Mouse (Mus musculus): ENCODE data around the gene Phf23. TPM values are rescaled to one million over a fixed set of nuclear protein-coding genes. Genes with fewer than 3 reads are reported as not detected.
"Not testable (repeated sequence)": the region's sequence is repeated elsewhere in the genome, so short reads cannot be mapped to it uniquely, and the experiment has no call there.

Phf23 gene
- polyA plus RNA-seq (2016; fragmentation: Nextera tagmentation; extraction: Ambion mirVana), result 94.5 and 96.2 TPM in 2 replicates

DNA sequence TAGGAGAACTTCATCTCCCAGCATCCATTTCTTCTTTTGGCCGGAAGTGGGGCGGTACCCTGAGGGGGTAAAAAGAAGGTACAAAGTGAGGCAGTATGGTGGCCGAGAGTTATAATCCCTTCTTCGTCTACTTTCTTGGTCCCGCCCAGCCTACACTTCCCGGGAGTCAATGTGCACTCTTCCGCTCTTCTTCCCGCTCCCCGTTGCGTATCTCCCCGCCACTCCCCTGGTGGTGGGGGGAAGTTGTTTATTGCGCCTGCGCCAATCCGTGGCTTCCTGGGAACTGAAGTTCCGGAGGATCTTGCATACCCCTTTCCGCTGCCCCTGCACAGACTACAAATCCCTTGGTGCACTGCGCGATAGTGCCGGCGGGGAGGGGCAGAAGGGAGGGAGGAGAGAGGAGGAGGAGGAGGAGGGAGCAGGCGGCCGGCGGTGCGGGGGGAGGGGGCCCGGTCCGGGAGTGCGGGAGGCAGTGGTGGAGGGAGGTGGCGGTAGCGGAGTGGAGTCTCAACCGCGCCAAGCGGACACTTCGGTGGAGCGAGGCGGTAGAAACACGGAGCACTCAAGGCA, at the start of gene Phf23:
Gene Phf23 (plus strand): TSS at position 387 of the 570 bp plus-strand sequence.
- peak within 1 kb of the TSS; percentile 99 for H3K27ac ChIP-seq
- H3K4me1 ChIP-seq, result peaks cover 47% of the 10 kb centered on the region
- H3K4me3 ChIP-seq, result peak within 1 kb of the TSS; percentile 76
- H3K27me3 ChIP-seq (ENCODE audit: poor library complexity, severe bottlenecking), result no peaks in the 10 kb centered on the region
- H3K9me3 ChIP-seq, result no peaks in the 10 kb centered on the region
- DNase-seq (ENCODE audit: extremely low spot score, low spot score), result peak; percentile 99
- peaks cover 48% of the 10 kb centered on the region for H3K36me3 ChIP-seq (replicated peaks)
- WGBS, result under 1% methylated on average over 36 of the region's 36 CpGs

DNA sequence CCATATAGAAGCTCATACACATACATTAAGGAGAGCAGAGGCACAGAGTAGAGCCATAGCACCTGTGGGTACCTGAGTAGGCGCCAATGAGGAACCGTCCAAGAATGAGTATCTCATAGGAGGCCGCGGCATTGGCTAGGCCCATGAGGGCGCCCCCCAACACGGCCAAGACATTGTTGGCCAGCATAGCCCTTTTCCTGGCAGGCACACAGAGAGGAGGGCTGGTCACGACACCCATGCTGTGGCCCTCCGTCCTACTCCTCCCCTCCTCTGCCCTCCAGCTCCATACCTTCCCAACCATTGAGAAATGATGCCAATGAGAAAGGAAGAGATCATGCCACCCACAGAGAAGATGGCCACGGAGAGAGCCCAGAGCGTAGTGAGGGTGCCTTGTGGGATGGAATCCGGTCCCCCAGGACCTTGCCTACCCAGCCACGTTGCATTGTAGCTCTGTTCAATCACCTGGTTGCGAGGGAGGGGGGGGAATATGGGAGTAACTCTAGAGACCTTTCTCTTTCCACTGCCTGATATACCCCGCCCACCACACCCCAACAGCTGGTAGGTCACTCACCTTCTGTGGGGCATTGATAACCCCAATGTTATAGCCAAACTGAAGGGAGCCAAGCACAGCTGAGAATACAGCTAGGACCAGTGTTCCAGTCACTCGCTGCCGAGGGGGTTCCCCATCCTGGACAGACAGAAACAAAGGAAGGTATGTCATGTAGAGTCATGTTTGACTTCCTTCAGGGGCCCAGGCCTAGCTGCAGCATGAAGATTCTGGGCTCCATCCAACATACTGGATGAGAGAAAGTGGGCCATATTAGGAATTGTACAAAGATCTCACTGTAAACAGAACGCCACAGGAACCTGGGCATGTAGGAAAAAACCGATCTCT, 49.3 kb upstream of the Phf23 start:
- Histone ChIP-seq H3K4me3 (peak overlapping the region; percentile 60), H3K9me3 (no peaks in the 10 kb centered on the region), H3K27ac (peak overlapping the region; percentile 60), H3K27me3 (ENCODE audit: poor library complexity, severe bottlenecking) (0 out of 2 replicates have a peak, but pooled peaks cover 3% of the 10 kb centered on the region), H3K4me1 (peaks cover 40% of the 10 kb centered on the region), H3K36me3 (replicated peaks) (peaks cover 43% of the 10 kb centered on the region)
- DNase-seq (ENCODE audit: extremely low spot score, low spot score), result no peak
- 94% methylated on average over 18 of the region's 18 CpGs for WGBS

DNA sequence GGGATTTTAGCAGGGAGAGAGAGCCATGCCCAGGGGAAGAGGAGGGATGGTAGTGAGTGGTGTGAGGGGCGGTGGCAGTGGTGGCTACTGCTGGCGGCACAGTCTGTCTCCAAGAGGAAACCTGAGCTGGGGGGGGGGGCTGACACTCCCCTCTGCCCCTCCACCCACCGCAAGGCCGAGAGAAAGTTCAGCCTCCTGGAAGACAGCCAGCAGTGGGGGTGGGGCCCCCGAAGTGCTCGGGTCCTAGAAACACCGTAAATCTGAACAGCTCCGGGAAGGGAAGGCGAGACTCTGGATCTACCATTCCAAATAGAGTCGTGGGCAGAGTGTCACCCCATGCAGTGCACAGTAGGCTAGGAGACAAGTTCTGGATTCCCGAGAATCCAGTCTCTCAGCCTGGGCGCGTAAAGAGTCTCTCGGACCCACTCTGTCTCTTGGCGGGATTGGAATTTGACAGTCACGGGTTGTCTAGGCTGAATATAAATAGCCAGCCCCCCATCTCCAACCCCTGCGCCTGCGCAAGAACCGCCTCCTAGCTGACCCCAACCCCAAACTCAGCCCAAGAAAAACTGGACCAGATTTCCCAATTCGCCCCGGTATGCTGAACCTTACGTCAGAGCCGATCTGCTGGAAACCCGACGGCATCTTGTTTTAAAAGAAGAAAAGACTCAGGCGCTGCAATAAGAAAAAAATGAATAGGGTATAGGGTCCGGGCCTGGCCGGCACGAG, 48.1 kb upstream of the Phf23 start:
- peak overlapping the region; percentile 60 for H3K4me3 ChIP-seq
- H3K27me3 ChIP-seq (ENCODE audit: poor library complexity, severe bottlenecking), result 0 out of 2 replicates have a peak, but pooled peaks cover 8% of the 10 kb centered on the region
- H3K36me3 ChIP-seq (replicated peaks), result peaks cover 39% of the 10 kb centered on the region
- peaks cover 40% of the 10 kb centered on the region for H3K4me1 ChIP-seq
- no peaks in the 10 kb centered on the region for H3K9me3 ChIP-seq
- 4% methylated on average over 29 of the region's 29 CpGs for WGBS
- peak overlapping the region; percentile 96 for H3K27ac ChIP-seq
- no peak for DNase-seq (ENCODE audit: extremely low spot score, low spot score)

DNA sequence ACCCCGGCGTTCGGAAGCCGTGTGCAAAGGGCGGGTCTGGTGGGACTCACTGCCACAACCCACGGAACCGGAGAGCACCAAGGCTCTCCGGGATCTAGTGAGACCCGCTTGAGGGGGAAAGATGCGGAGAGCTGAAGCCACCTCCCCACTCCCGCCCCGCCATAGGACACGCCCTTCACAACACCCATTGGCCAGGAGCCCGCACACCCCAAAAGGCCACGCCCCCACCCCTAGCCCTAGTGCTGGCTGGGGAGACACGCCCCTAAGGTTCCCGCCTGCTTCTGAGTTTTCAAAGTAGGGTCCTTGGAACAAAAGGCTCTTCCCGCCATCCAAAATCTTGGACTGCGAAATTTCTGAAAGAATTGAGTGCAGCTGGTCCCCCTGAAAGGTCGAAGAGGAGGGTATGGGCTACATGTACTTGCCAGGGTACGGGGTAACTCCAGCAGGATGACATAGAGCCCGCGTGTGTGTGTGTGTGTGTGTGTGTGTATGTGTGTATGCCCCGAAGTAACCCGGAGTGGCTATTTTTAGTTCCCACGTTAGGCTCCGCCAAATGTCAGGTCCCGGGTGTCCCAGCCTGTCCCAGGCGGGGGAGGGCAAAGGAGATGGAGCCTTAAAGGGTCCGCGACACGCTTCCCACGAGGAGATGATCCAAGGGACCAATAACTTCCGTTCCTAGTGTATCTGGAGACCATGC, 47.4 kb upstream of the Phf23 start, which contains the start of gene Slc2a4:
Gene Slc2a4 (minus strand): TSS at position 123 of the 697 bp plus-strand sequence.
- H3K4me3 ChIP-seq, result peak within 1 kb of the TSS; percentile 60
- H3K27ac ChIP-seq, result peak within 1 kb of the TSS; percentile 96
- peak; percentile 98 for DNase-seq (ENCODE audit: extremely low spot score, low spot score)
- no peaks in the 10 kb centered on the region for H3K9me3 ChIP-seq
- H3K4me1 ChIP-seq, result peaks cover 40% of the 10 kb centered on the region
- H3K27me3 ChIP-seq (ENCODE audit: poor library complexity, severe bottlenecking), result 0 out of 2 replicates have a peak, but pooled peaks cover 8% of the 10 kb centered on the region
- H3K36me3 ChIP-seq (replicated peaks), result peaks cover 32% of the 10 kb centered on the region
- under 1% methylated on average over 34 of the region's 34 CpGs for whole genome bisulfite sequencing

GRCm38 (mm10) chr11:69948763-69949150, 46.8 kb upstream of the Phf23 start:
- peak; percentile 88 for DNase-seq (ENCODE audit: extremely low spot score, low spot score)
- peak overlapping the region; percentile 60 for H3K4me3 ChIP-seq
- peak overlapping the region; percentile 96 for H3K27ac ChIP-seq
- WGBS, result 0% methylated on average over 14 of the region's 14 CpGs
- H3K36me3 ChIP-seq (replicated peaks), result peaks cover 27% of the 10 kb centered on the region
- 0 out of 2 replicates have a peak, but pooled peaks cover 8% of the 10 kb centered on the region for H3K27me3 ChIP-seq (ENCODE audit: poor library complexity, severe bottlenecking)
- no peaks in the 10 kb centered on the region for H3K9me3 ChIP-seq
- peaks cover 40% of the 10 kb centered on the region for H3K4me1 ChIP-seq

DNA sequence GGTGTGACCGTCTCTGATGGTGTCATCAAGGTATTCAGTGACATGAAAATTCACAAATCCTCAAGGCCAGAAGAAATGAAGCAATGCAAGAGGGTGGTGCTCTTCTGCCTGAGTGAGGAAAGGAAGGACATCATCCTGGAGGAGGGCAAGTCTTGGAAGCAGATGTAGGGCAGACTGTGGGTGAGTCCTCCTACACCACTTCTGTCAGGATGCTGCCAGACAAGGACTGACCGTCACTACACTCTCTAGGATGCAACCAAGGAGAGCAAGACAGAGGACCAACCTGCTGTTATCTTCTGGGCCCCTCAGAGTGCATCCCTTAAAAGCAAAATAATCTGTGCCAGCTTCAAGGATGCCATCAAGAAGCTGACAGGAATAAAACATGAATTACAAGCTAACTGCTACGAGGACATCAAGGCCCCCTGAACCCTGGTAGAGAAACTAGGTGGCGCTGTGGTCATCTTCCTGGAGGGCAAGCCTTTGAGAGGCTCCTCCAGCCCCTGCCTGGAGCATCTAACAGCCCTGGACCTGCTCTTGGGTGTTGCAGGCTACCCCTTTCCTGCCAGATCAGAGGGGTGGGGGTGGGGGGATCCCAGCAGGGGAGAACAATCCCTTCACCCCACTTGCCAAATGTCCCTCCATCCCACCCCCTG, 44.6 kb upstream of the Phf23 start:
- WGBS, result 52% methylated on average over 4 of the region's 4 CpGs
- Histone ChIP-seq H3K36me3 (replicated peaks) (peaks cover 5% of the 10 kb centered on the region; the same call in 1 of the 2 replicates), H3K4me1 (peaks cover 35% of the 10 kb centered on the region), H3K27me3 (ENCODE audit: poor library complexity, severe bottlenecking) (0 out of 2 replicates have a peak, but pooled peaks cover 5% of the 10 kb centered on the region), H3K27ac (no peak overlapping the region), H3K4me3 (peak overlapping the region; percentile 6; the same call in 1 of the 2 replicates), H3K9me3 (no peaks in the 10 kb centered on the region)
- no peak for DNase-seq (ENCODE audit: extremely low spot score, low spot score)

GRCm38 (mm10) chr11:69952274-69952673, 43.3 kb upstream of the Phf23 start:
- 42% methylated on average over 1 of the region's 1 CpGs for WGBS
- 0 out of 2 replicates have a peak, but pooled peaks cover 5% of the 10 kb centered on the region for H3K27me3 ChIP-seq (ENCODE audit: poor library complexity, severe bottlenecking)

DNA sequence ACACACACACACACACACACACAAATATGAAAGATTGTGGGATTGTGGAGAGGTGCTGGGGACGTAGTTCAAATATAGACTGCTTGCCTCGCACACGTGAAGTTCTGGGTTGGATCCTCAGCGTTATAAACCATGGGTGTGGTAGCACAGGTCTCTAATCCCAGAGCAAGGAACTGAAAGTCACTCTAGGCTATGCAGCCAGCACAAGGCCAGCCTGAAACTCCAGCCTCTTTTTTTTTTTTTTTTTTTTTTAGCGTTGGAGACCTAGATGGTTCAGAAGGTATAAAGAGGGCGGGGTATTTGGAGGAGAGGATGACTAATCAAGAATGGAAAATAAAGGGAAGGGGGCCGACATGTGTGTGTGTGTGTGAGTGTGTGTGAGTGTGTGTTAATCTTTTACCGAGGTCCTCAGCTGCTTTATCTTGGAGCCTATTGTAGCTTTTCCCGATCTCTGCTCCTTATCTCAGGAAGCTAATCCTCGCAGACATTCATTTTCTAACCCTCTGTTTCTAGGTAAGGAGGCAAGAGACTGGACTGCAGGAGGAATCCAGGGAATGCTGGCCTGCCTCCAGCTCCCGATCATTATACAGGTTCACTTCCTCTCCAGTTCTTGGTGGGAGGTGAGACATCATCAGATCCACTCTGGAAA, 42.2 kb upstream of the Phf23 start:
- H3K9me3 ChIP-seq, result no peaks in the 10 kb centered on the region
- WGBS, result 78% methylated on average over 11 of the region's 11 CpGs
- H3K4me3 ChIP-seq, result no peak overlapping the region
- no peak for DNase-seq (ENCODE audit: extremely low spot score, low spot score)
- H3K4me1 ChIP-seq, result peaks cover 10% of the 10 kb centered on the region
- H3K27me3 ChIP-seq (ENCODE audit: poor library complexity, severe bottlenecking), result 0 out of 2 replicates have a peak, but pooled peaks cover 5% of the 10 kb centered on the region
- H3K27ac ChIP-seq, result no peak overlapping the region
- H3K36me3 ChIP-seq (replicated peaks), result no peaks in the 10 kb centered on the region

More at GRCm38 (mm10) chr11:69952274-69952673, 43.3 kb upstream of the Phf23 start:
- peaks cover 21% of the 10 kb centered on the region for H3K4me1 ChIP-seq
- H3K4me3 ChIP-seq, result no peak overlapping the region
- no peak overlapping the region for H3K27ac ChIP-seq
- no peaks in the 10 kb centered on the region for H3K9me3 ChIP-seq
- DNase-seq (ENCODE audit: extremely low spot score, low spot score), result no peak
- no peaks in the 10 kb centered on the region for H3K36me3 ChIP-seq (replicated peaks)

DNA sequence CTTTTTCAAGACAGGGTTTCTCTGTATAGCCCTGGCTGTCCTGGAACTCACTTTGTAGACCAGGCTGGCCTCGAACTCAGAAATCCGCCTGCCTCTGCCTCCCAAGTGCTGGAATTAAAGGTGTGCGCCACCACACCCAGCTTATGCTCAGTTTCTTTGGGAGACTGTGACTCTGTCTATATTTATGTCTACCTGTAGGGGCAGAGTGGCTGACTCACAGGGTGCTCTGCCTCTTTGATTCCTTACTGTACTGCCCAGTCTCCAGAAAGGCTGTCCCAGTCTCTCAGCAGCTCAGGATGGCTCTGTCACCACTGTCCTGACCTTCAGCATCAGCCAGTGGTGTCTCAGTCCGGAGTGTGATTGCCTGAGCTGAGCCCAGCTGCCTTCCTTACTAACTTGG, 40.0 kb upstream of the Phf23 start:
- H3K4me3 ChIP-seq; H3K36me3 ChIP-seq (replicated peaks); H3K9me3 ChIP-seq; H3K27ac ChIP-seq; H3K4me1 ChIP-seq; DNase-seq (ENCODE audit: extremely low spot score, low spot score); H3K27me3 ChIP-seq (ENCODE audit: poor library complexity, severe bottlenecking): not testable (repeated sequence)
- WGBS, result 74% methylated on average over 4 of the region's 4 CpGs

GRCm38 (mm10) chr11:69956218-69956617, 39.4 kb upstream of the Phf23 start:
- Histone ChIP-seq H3K27ac (no peak overlapping the region), H3K9me3 (no peaks in the 10 kb centered on the region), H3K36me3 (replicated peaks) (no peaks in the 10 kb centered on the region), H3K4me1 (no peaks in the 10 kb centered on the region), H3K27me3 (ENCODE audit: poor library complexity, severe bottlenecking) (0 out of 2 replicates have a peak, but pooled peaks cover 13% of the 10 kb centered on the region), H3K4me3 (no peak overlapping the region)
- DNase-seq (ENCODE audit: extremely low spot score, low spot score), result no peak
- WGBS, result 63% methylated on average over 1 of the region's 1 CpGs

DNA sequence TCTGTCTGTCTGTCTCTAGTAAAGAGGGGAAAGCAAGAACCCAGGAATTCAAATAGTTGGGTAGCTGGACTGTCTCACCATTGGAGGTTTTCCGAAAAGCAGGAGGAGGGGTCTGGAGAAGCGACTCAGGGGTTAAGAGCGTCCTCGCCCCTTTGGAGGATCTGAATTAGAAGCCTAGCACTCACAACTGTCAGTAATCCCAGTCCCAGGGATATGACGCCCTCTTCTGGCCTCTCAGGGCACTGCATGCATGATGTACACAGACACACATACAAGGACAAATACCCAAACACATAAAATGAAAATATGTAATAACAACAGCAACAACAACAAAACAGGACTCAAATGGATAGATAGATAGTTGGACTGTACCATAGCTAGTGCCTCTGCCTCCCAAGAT, 35.0 kb upstream of the Phf23 start:
- H3K27me3 ChIP-seq (ENCODE audit: poor library complexity, severe bottlenecking), result peaks cover 52% of the 10 kb centered on the region
- no peak overlapping the region; the same call in 1 of the 2 replicates for H3K4me3 ChIP-seq
- H3K4me1 ChIP-seq, result peaks cover 8% of the 10 kb centered on the region
- WGBS, result 26% methylated on average over 5 of the region's 5 CpGs
- H3K36me3 ChIP-seq (replicated peaks), result no peaks in the 10 kb centered on the region
- H3K9me3 ChIP-seq, result no peaks in the 10 kb centered on the region
- DNase-seq (ENCODE audit: extremely low spot score, low spot score), result no peak
- H3K27ac ChIP-seq, result no peak overlapping the region

All from forebrain, embryonic 10.5 days (tissue).